Mouse (Mus musculus) neutrophil, adult 5-6 weeks (primary cell): ENCODE measurements around the gene Vmn1r112. TPM values are rescaled to one million over a fixed set of nuclear protein-coding genes. Genes with fewer than 3 reads are reported as not detected.
"Not testable (repeated sequence)": the region's sequence is repeated elsewhere in the genome, so short reads cannot be mapped to it uniquely, and the experiment has no call there.

Experiments used
- ATAC-seq: fragments of 151-379, 151-347 bp; 2 replicates; pipeline ENCODE4 v1.8.0; 2017; ENCODE audit warnings: mild to moderate bottlenecking, moderate TSS enrichment; ENCODE audit not compliant: insufficient number of reproducible peaks, poor library complexity, low FRiP score, severe bottlenecking; ENCODE audit errors: extremely low read depth
- total RNA-seq: library from RNA; stranded (forward); fragments of 200-1000 nt; gene quantifications from 2 replicates; pipeline ENCODE4 v1.2.3, GENCODE M21; 2017

Vmn1r112 gene
- total RNA-seq = not detected in 2 replicates

DNA sequence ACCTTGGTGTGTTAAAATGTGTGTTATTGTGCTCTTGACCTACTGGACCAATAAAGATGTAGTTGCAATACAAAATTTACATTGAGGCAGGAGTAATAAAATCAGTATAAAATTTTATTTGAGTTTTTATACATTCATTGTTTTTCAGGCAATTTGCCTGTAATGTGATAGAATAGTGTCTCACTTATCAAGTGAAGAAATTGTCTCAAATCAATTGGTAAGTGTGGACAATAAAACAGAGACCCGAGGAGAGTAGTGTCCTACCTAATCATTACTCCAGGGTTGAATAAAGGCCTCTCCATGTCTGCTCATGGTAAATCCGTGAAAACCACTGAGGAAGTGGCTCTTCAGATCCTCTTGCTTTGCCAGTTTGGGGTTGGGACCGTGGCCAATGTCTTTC, at the start of gene Vmn1r112:
TSS of gene Vmn1r112 (plus strand) at position 301 of the 400 bp plus-strand sequence.
- ATAC-seq = not testable (repeated sequence)

GRCm38 (mm10) chr7:20730524-20730923, 40.5 kb upstream of the Vmn1r112 start, which contains the start of gene Gm10668:
Gene Gm10668, minus strand, starts transcription at chr7:20730624.
- not testable (repeated sequence) for ATAC-seq

DNA sequence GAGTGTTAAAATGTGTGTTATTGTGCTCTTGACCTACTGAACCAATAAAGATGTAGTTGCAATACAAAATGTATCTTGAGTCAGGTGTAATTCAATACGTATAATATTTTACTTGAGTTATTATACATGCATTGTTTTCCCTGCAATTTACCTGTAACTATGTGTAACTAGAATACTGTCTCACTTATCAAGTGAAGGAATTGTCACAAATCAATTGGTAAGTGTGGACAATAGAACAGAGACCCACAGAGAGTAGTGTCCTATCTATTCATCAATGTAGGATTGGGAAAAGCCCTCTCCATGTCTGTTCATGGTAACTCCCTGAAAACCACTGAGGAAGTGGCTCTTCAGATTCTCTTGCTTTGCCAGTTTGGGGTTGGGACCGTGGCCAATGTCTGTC, 16.0 kb downstream of the Vmn1r112 start, which contains the start of gene Vmn1r113:
TSS of gene Vmn1r113 (plus strand) at position 301 of the 400 bp plus-strand sequence.
- not testable (repeated sequence) for ATAC-seq

- not testable (repeated sequence) for ATAC-seq
These were observed 41.1 kb downstream of the Vmn1r112 start, which contains the start of gene Vmn1r114 for GRCm38 (mm10) chr7:20812086-20812485. Gene Vmn1r114, minus strand, starts transcription at chr7:20812186.

Other genes starting within 250 kb of the Vmn1r112 start
- not detected in 2 replicates for gene Vmn1r104, start 237.3 kb upstream of the Vmn1r112 start, total RNA-seq
- gene Gm5726, start 225.4 kb upstream of the Vmn1r112 start, total RNA-seq = not detected in 2 replicates
- not detected in 2 replicates for gene Gm4141, start 194.9 kb upstream of the Vmn1r112 start, total RNA-seq
- gene Gm4513, start 172.2 kb upstream of the Vmn1r112 start, total RNA-seq = not detected in 2 replicates
- gene Vmn1r107, start 102.3 kb upstream of the Vmn1r112 start, total RNA-seq = not detected in 2 replicates
- not detected in 2 replicates for gene Vmn1r111, start 68.0 kb upstream of the Vmn1r112 start, total RNA-seq
- not detected in 2 replicates for gene Gm10668, start 40.6 kb upstream of the Vmn1r112 start, total RNA-seq
- not detected in 2 replicates for gene Vmn1r113, start 16.1 kb downstream of the Vmn1r112 start, total RNA-seq
- gene Vmn1r114, start 41.0 kb downstream of the Vmn1r112 start, total RNA-seq = not detected in 2 replicates
- gene Vmn1r115, start 73.8 kb downstream of the Vmn1r112 start, total RNA-seq = not detected in 2 replicates
- not detected in 2 replicates for gene Vmn1r116, start 101.1 kb downstream of the Vmn1r112 start, total RNA-seq
- not detected in 2 replicates for gene Vmn1r117, start 112.9 kb downstream of the Vmn1r112 start, total RNA-seq
- gene Vmn1r118, start 141.2 kb downstream of the Vmn1r112 start, total RNA-seq = not detected in 2 replicates
- gene Vmn1r119, start 241.3 kb downstream of the Vmn1r112 start, total RNA-seq = not detected in 2 replicates